14 mouse cellular contexts compared by ENCODE assay signal in genomic region chr6:44010946-44011345, GRCm38 (mm10).
DNase-seq lines count a peak whose midpoint lies in the region; ATAC-seq and TF ChIP-seq lines count a peak whose summit lies in the region.
"Had no signal": no experiment of that assay in that cellular context is flagged by ENCODE, and none has a peak within 500 bp of the region (broad histone marks: within the 10 kb centered on the region; RNA-seq: fewer than 3 reads in every experiment).

No protein-coding gene starts in this region.

- peak; percentile 13 for DNase-seq in forebrain, embryonic 14.5 days (ENCODE audit: low spot score)
- no peak for DNase-seq in forebrain, embryonic 10.5 days (ENCODE audit: extremely low spot score, low spot score)
- DNase-seq in kidney, adult 18-20 months: no peak
- DNase-seq in hindlimb bud, embryonic 11.5 days (ENCODE audit: extremely low spot score, low read depth, low spot score): peak; percentile 8
- DNase-seq in layer of hippocampus, adult 2 months (ENCODE audit: low spot score in 2 of 2): no peak
- DNase-seq: adrenal gland, adult 2 months; cerebellum, adult 2 months; retina, postnatal 1 day had no signal

- H3K4me2 ChIP-seq in forebrain, embryonic 14.5 days (ENCODE audit: low read length): no peak overlapping the region
- no peak overlapping the region for H3K4me2 ChIP-seq in kidney, embryonic 15.5 days
- no peak overlapping the region for H3K4me2 ChIP-seq in midbrain, embryonic 15.5 days
- H3K4me2 ChIP-seq in forebrain, embryonic 16.5 days (ENCODE audit: low read length): no peak overlapping the region
- H3K4me2 ChIP-seq: limb, embryonic 12.5 days; midbrain, embryonic 12.5 days had no signal

- no peaks in the 10 kb centered on the region for H3K4me1 ChIP-seq in forebrain, embryonic 14.5 days (ENCODE audit: control insufficient read depth, insufficient read depth, low read length)
- H3K4me1 ChIP-seq in forebrain, embryonic 10.5 days: no peaks in the 10 kb centered on the region
- no peaks in the 10 kb centered on the region for H3K4me1 ChIP-seq in kidney, embryonic 15.5 days
- H3K4me1 ChIP-seq in midbrain, embryonic 15.5 days: no peaks in the 10 kb centered on the region
- no peaks in the 10 kb centered on the region for H3K4me1 ChIP-seq in forebrain, embryonic 16.5 days (replicated peaks; ENCODE audit: control insufficient read depth, insufficient read depth, low read length)
- H3K4me1 ChIP-seq: limb, embryonic 12.5 days; midbrain, embryonic 12.5 days had no signal

- no peak for TF ChIP-seq CTCF in layer of hippocampus, adult 2 months (conservative IDR thresholded peaks at IDR 0.05)

- H3K9me3 ChIP-seq in forebrain, embryonic 14.5 days (replicated peaks; ENCODE audit: control insufficient read depth, low read length): no peaks in the 10 kb centered on the region
- no peaks in the 10 kb centered on the region for H3K9me3 ChIP-seq in forebrain, embryonic 10.5 days
- H3K9me3 ChIP-seq in kidney, embryonic 15.5 days (replicated peaks): no peaks in the 10 kb centered on the region
- H3K9me3 ChIP-seq in midbrain, embryonic 15.5 days: no peaks in the 10 kb centered on the region
- H3K9me3 ChIP-seq in forebrain, embryonic 16.5 days (ENCODE audit: control insufficient read depth, low read length): no peaks in the 10 kb centered on the region
- H3K9me3 ChIP-seq: limb, embryonic 12.5 days; midbrain, embryonic 12.5 days had no signal

- ATAC-seq in forebrain, embryonic 14.5 days: no peak
- peak; percentile 71 for ATAC-seq in kidney, embryonic 15.5 days (replicated peaks; ENCODE audit: low FRiP score)
- ATAC-seq in midbrain, embryonic 15.5 days (replicated peaks): peak; percentile 75; the same call in 1 of the 2 replicates
- no peak; the same call in 1 of the 2 replicates for ATAC-seq in forebrain, embryonic 16.5 days

- H3K27me3 ChIP-seq in forebrain, embryonic 14.5 days (replicated peaks; ENCODE audit: control insufficient read depth, insufficient read depth, low read length): no peaks in the 10 kb centered on the region
- no peaks in the 10 kb centered on the region for H3K27me3 ChIP-seq in forebrain, embryonic 10.5 days (ENCODE audit: poor library complexity, severe bottlenecking)
- no peaks in the 10 kb centered on the region for H3K27me3 ChIP-seq in kidney, embryonic 15.5 days
- no peaks in the 10 kb centered on the region for H3K27me3 ChIP-seq in midbrain, embryonic 15.5 days (replicated peaks)
- H3K27me3 ChIP-seq in forebrain, embryonic 16.5 days (replicated peaks; ENCODE audit: control insufficient read depth, insufficient read depth, low read length): no peaks in the 10 kb centered on the region
- H3K27me3 ChIP-seq: limb, embryonic 12.5 days; midbrain, embryonic 12.5 days had no signal

- H3K27ac ChIP-seq in forebrain, embryonic 14.5 days (ENCODE audit: low read depth, low read length): no peak overlapping the region
- no peak overlapping the region for H3K27ac ChIP-seq in forebrain, embryonic 10.5 days
- H3K27ac ChIP-seq in kidney, embryonic 15.5 days: peak overlapping the region; percentile 27; the same call in 1 of the 2 replicates
- H3K27ac ChIP-seq in midbrain, embryonic 15.5 days: 0 out of 2 replicates have a peak overlapping the region, but pooled peaks have one; percentile 4
- H3K27ac ChIP-seq in layer of hippocampus, adult 2 months: no peak overlapping the region
- H3K27ac ChIP-seq in forebrain, embryonic 16.5 days (ENCODE audit: low read length): no peak overlapping the region
- H3K27ac ChIP-seq: limb, embryonic 12.5 days; midbrain, embryonic 12.5 days had no signal

- H3K36me3 ChIP-seq in forebrain, embryonic 14.5 days (ENCODE audit: control insufficient read depth, insufficient read depth, low read length): no peaks in the 10 kb centered on the region
- no peaks in the 10 kb centered on the region for H3K36me3 ChIP-seq in forebrain, embryonic 10.5 days (replicated peaks)
- no peaks in the 10 kb centered on the region for H3K36me3 ChIP-seq in kidney, embryonic 15.5 days
- no peaks in the 10 kb centered on the region for H3K36me3 ChIP-seq in midbrain, embryonic 15.5 days (replicated peaks)
- H3K36me3 ChIP-seq in forebrain, embryonic 16.5 days (ENCODE audit: control insufficient read depth, insufficient read depth): no peaks in the 10 kb centered on the region
- H3K36me3 ChIP-seq: limb, embryonic 12.5 days; midbrain, embryonic 12.5 days had no signal

- WGBS in forebrain, embryonic 14.5 days: 72% methylated on average over 4 of the region's 4 CpGs
- WGBS in forebrain, embryonic 10.5 days: 72% methylated on average over 4 of the region's 4 CpGs
- 38% methylated on average over 4 of the region's 4 CpGs for WGBS in kidney, embryonic 15.5 days
- 60% methylated on average over 4 of the region's 4 CpGs for WGBS in midbrain, embryonic 15.5 days
- 69% methylated on average over 4 of the region's 4 CpGs for WGBS in forebrain, embryonic 16.5 days

- no peak overlapping the region for H3K4me3 ChIP-seq in forebrain, embryonic 14.5 days (ENCODE audit: low read depth, low read length)
- H3K4me3 ChIP-seq in forebrain, embryonic 10.5 days: no peak overlapping the region
- H3K4me3 ChIP-seq in kidney, embryonic 15.5 days (replicated peaks): no peak overlapping the region
- H3K4me3 ChIP-seq in midbrain, embryonic 15.5 days: no peak overlapping the region
- H3K4me3 ChIP-seq in layer of hippocampus, adult 2 months: no peak overlapping the region
- no peak overlapping the region for H3K4me3 ChIP-seq in forebrain, embryonic 16.5 days (replicated peaks; ENCODE audit: low read length)
- H3K4me3 ChIP-seq: erythroblast, embryonic 14.5 days; limb, embryonic 12.5 days; midbrain, embryonic 12.5 days had no signal

- no peak overlapping the region for H3K9ac ChIP-seq in forebrain, embryonic 14.5 days (ENCODE audit: low read length)
- H3K9ac ChIP-seq in kidney, embryonic 15.5 days: no peak overlapping the region
- H3K9ac ChIP-seq in midbrain, embryonic 15.5 days: no peak overlapping the region
- H3K9ac ChIP-seq in forebrain, embryonic 16.5 days (replicated peaks; ENCODE audit: low read depth, low read length): no peak overlapping the region
- H3K9ac ChIP-seq: limb, embryonic 12.5 days; midbrain, embryonic 12.5 days had no signal

Comparison
In these comparisons a context has a peak if more than half of its experiments do, and no peak if none do; other contexts are left out.
1. DNase-seq: peak in forebrain, embryonic 14.5 days (single experiment) and hindlimb bud, embryonic 11.5 days (single experiment); none in forebrain, embryonic 10.5 days (single experiment), kidney, adult 18-20 months (single experiment) and layer of hippocampus, adult 2 months (0 of 2).
2. ATAC-seq: peak in kidney, embryonic 15.5 days (single experiment) and midbrain, embryonic 15.5 days (single experiment); none in forebrain, embryonic 14.5 days (single experiment) and forebrain, embryonic 16.5 days (single experiment).
3. H3K27ac ChIP-seq: peak in kidney, embryonic 15.5 days (single experiment) and midbrain, embryonic 15.5 days (single experiment); none in forebrain, embryonic 14.5 days (single experiment), forebrain, embryonic 10.5 days (single experiment), layer of hippocampus, adult 2 months (single experiment) and forebrain, embryonic 16.5 days (single experiment).